Mouse (Mus musculus): ENCODE measurements at regions not wholly inside any gene's neighbourhood (a gene's known extent, or its start where the extent isn't known, plus 50 kb on each side); places are given as distances from the start of the nearest gene placed in this dataset.

DNA sequence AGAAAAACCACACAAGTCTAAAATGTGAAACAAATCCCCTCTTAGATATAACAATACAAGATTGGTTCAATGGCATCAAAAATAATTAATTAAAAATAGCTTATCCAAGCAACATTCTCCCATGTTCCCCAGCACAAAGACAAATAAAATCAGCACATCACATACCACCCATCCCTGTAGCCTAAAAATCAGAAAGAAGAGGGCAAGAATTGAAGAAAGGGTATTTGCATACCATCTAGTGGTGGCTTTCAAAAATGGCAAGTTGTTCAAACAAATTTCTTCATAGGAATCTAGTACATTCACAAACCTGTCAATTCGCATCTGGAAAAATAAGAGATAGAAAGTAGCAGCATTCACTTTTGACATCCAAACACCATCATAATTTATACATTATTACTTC is 268.1 kb upstream of the Kcnh7 start:
- Histone ChIP-seq H3K4me2 (ENCODE audit: low read depth) (no peak overlapping the region), H3K36me3 (replicated peaks; ENCODE audit: control insufficient read depth, insufficient read depth, low read depth) (no peaks in the 10 kb centered on the region), H3K27me3 (ENCODE audit: control insufficient read depth, insufficient read depth, low read length) (no peaks in the 10 kb centered on the region), H3K27ac (no peak overlapping the region), H3K9ac (replicated peaks) (no peak overlapping the region), H3K4me3 (ENCODE audit: insufficient read depth in 1 of 2, low read depth in 2 of 2, low read length in 2 of 2) (no peak overlapping the region), H3K9me3 (ENCODE audit: control insufficient read depth, low read length) (no peaks in the 10 kb centered on the region), H3K4me1 (replicated peaks; ENCODE audit: control insufficient read depth in 2 of 2, insufficient read depth in 2 of 2, low read length in 1 of 2) (no peaks in the 10 kb centered on the region)
- WGBS (ENCODE audit: insufficient replicate concordance) = 64% methylated on average over 1 of the region's 1 CpGs
- ATAC-seq (ENCODE audit: insufficient read depth) (no peak), DNase-seq (ENCODE audit: low read depth in 3 of 3, low spot score in 3 of 3) (no peak)
- TF ChIP-seq CTCF (IDR thresholded peaks at IDR 0.05; ENCODE audit: low read depth) = no peak
- no peak for TF ChIP-seq EP300 (IDR thresholded peaks at IDR 0.05; ENCODE audit: low read depth)

DNA sequence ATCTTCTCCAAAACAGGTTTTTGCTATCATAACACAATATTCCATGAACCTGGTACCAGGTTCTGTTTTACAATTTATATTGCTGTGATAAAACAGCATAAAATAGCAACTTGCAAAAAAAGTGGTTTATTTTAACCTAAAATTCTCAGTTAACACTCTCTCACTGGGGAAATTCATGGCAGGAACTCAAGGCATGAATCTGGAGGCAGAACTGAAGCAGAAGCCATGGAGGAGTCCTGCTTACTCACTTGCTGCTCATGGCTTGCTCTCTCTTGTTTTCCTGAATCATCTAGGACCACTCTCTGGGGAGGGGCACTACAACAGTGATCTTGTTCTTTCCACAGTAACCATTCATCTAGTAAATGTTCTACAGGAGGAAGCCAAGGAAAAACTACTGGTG is 250.2 kb upstream of the Kcnh7 start:
- no peaks in the 10 kb centered on the region for H3K36me3 ChIP-seq (replicated peaks; ENCODE audit: control insufficient read depth, insufficient read depth, low read depth)
- no peak for TF ChIP-seq CTCF (IDR thresholded peaks at IDR 0.05; ENCODE audit: low read depth)
- no peak for TF ChIP-seq EP300 (IDR thresholded peaks at IDR 0.05; ENCODE audit: low read depth)
- no peaks in the 10 kb centered on the region for H3K27me3 ChIP-seq (ENCODE audit: control insufficient read depth, insufficient read depth, low read length)
- no peak overlapping the region for H3K4me2 ChIP-seq (ENCODE audit: low read depth)
- no peak overlapping the region for H3K27ac ChIP-seq
- ATAC-seq (ENCODE audit: insufficient read depth) (no peak), DNase-seq (ENCODE audit: low read depth in 3 of 3, low spot score in 3 of 3) (no peak)
- no peak overlapping the region for H3K4me3 ChIP-seq (ENCODE audit: insufficient read depth in 1 of 2, low read depth in 2 of 2, low read length in 2 of 2)
- H3K9me3 ChIP-seq (ENCODE audit: control insufficient read depth, low read length) = no peaks in the 10 kb centered on the region
- no peak overlapping the region for H3K9ac ChIP-seq (replicated peaks)
- no peaks in the 10 kb centered on the region for H3K4me1 ChIP-seq (replicated peaks; ENCODE audit: control insufficient read depth in 2 of 2, insufficient read depth in 2 of 2, low read length in 1 of 2)

DNA sequence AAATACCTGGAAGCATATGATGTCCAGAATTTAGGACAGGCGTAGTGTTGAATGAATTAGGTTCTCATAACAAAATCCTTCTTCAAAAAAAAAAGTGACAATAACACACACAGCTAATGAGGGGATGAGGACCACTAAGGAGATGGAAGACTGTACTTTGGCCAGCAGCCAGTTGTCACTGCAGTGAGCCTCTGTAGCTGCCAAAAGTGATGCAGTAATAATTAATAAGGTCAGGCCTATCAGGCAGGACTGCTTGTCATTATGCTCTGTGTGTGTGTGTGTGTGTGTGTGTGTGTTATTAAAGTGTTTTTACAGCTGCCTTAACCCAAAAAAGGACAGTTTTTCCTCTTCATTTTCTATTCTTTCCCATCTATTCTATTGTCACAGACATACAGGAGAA is 221.3 kb upstream of the Kcnh7 start:
- no peak for DNase-seq (ENCODE audit: low read depth in 3 of 3, low spot score in 3 of 3)
- no peak overlapping the region for H3K27ac ChIP-seq
- WGBS (ENCODE audit: insufficient replicate concordance) = 64% methylated on average over 1 of the region's 1 CpGs
- no peak overlapping the region for H3K4me3 ChIP-seq (ENCODE audit: insufficient read depth in 1 of 2, low read depth in 2 of 2, low read length in 2 of 2)
- no peaks in the 10 kb centered on the region for H3K27me3 ChIP-seq (ENCODE audit: control insufficient read depth, insufficient read depth, low read length)
- H3K4me2 ChIP-seq (ENCODE audit: low read depth) = no peak overlapping the region
- no peak for ATAC-seq (ENCODE audit: insufficient read depth)
- no peak overlapping the region for H3K9ac ChIP-seq (replicated peaks)
- H3K36me3 ChIP-seq (replicated peaks; ENCODE audit: control insufficient read depth, insufficient read depth, low read depth) = no peaks in the 10 kb centered on the region
- H3K9me3 ChIP-seq (ENCODE audit: control insufficient read depth, low read length) = no peaks in the 10 kb centered on the region
- TF ChIP-seq CTCF (IDR thresholded peaks at IDR 0.05; ENCODE audit: low read depth) (no peak), EP300 (IDR thresholded peaks at IDR 0.05; ENCODE audit: low read depth) (no peak)
- no peaks in the 10 kb centered on the region for H3K4me1 ChIP-seq (replicated peaks; ENCODE audit: control insufficient read depth in 2 of 2, insufficient read depth in 2 of 2, low read length in 1 of 2)
